ENCODE assay signal across 15 mouse cellular contexts in genomic region chr13:4610902-4611301, GRCm38 (mm10). TPM values are rescaled to one million over a fixed set of nuclear protein-coding genes. Genes with fewer than 3 reads are reported as not detected.
DNase-seq lines count a peak whose midpoint lies in the region; ATAC-seq and TF ChIP-seq lines count a peak whose summit lies in the region.
"Had no signal": no experiment of that assay in that cellular context is flagged by ENCODE, and none has a peak within 500 bp of the region (broad histone marks: within the 10 kb centered on the region; RNA-seq: fewer than 3 reads in every experiment).

No protein-coding gene starts in this region.

- H3K27me3 ChIP-seq in hindbrain, postnatal 0 days (ENCODE audit: insufficient read depth, low read length) = no peaks in the 10 kb centered on the region
- H3K27me3 ChIP-seq in hindbrain, embryonic 13.5 days = no peaks in the 10 kb centered on the region
- no peaks in the 10 kb centered on the region for H3K27me3 ChIP-seq in splenic B cell, adult 2 months (ENCODE audit: control insufficient read depth, insufficient read depth, low read length, poor library complexity, severe bottlenecking)

- intact Hi-C loops in gastrocnemius, postnatal 14 days (cut with DNase I; ENCODE audit: low total_unique reads) = no loop called here

- H3K27ac ChIP-seq in hindbrain, postnatal 0 days = no peak overlapping the region
- no peak overlapping the region for H3K27ac ChIP-seq in hindbrain, embryonic 13.5 days

- no peak overlapping the region for H3K9ac ChIP-seq in hindbrain, postnatal 0 days (replicated peaks; ENCODE audit: low read length)
- no peak overlapping the region for H3K9ac ChIP-seq in hindbrain, embryonic 13.5 days

- H3K4me2 ChIP-seq in hindbrain, postnatal 0 days (ENCODE audit: low read depth, low read length) = no peak overlapping the region
- no peak overlapping the region for H3K4me2 ChIP-seq in hindbrain, embryonic 13.5 days

- no peak for TF ChIP-seq POLR2A in lung, adult 2 months (IDR thresholded peaks at IDR 0.05; ENCODE audit: borderline replicate concordance, extremely low read depth, low read depth, low read length)

- DNase-seq in hindbrain, postnatal 0 days (ENCODE audit: low spot score) = peak; percentile 70
- DNase-seq in lung, postnatal 25 days (ENCODE audit: low spot score) = peak; percentile 8
- no peak for DNase-seq in lung, adult 2 months
- DNase-seq in brain, adult 2 months (ENCODE audit: low read depth, low spot score) = peak; percentile 33
- peak; percentile 16 for DNase-seq in splenic B cell, adult 2 months (ENCODE audit: low read depth, low spot score)
- DNase-seq in frontal cortex, postnatal 10 days (ENCODE audit: low spot score in 2 of 2) = no peak
- DNase-seq in gastrocnemius, postnatal 14 days = no peak
- DNase-seq: kidney, adult 11 months had no signal

- ATAC-seq in hindbrain, postnatal 0 days = no peak
- no peak for ATAC-seq in hindbrain, embryonic 13.5 days (ENCODE audit: low FRiP score)
- ATAC-seq: activated CD4-positive, CD25-positive, alpha-beta regulatory T cell, adult 4 months had no signal

- H3K9me3 ChIP-seq in hindbrain, postnatal 0 days (ENCODE audit: low read length) = no peaks in the 10 kb centered on the region
- H3K9me3 ChIP-seq in hindbrain, embryonic 13.5 days = no peaks in the 10 kb centered on the region

- H3K4me3 ChIP-seq in hindbrain, postnatal 0 days (ENCODE audit: low read length) = no peak overlapping the region
- H3K4me3 ChIP-seq in hindbrain, embryonic 13.5 days = no peak overlapping the region
- H3K4me3 ChIP-seq in lung, adult 2 months (replicated peaks; ENCODE audit: extremely low read depth, low read depth, low read length) = no peak overlapping the region

- H3K36me3 ChIP-seq in hindbrain, postnatal 0 days (ENCODE audit: insufficient read depth, low read length) = no peaks in the 10 kb centered on the region
- H3K36me3 ChIP-seq in hindbrain, embryonic 13.5 days = no peaks in the 10 kb centered on the region; the same call in 1 of the 2 replicates
- no peaks in the 10 kb centered on the region for H3K36me3 ChIP-seq in splenic B cell, adult 2 months (ENCODE audit: control insufficient read depth, insufficient read depth, low read length, poor library complexity, severe bottlenecking)

- TF ChIP-seq CTCF in hindbrain, postnatal 0 days (IDR thresholded peaks at IDR 0.05; ENCODE audit: low read depth) = peak; percentile 52
- TF ChIP-seq CTCF in lung, adult 2 months (IDR thresholded peaks at IDR 0.05; ENCODE audit: insufficient read depth, low read length) = no peak

- H3K4me1 ChIP-seq in hindbrain, postnatal 0 days (ENCODE audit: insufficient read depth, low read length) = no peaks in the 10 kb centered on the region
- 0 out of 2 replicates have a peak, but pooled peaks cover 5% of the 10 kb centered on the region for H3K4me1 ChIP-seq in hindbrain, embryonic 13.5 days (replicated peaks)
- no peaks in the 10 kb centered on the region for H3K4me1 ChIP-seq in lung, adult 2 months (ENCODE audit: control insufficient read depth, insufficient read depth, low read length)

RNA-seq across cellular contexts. Expression of gene Akr1e1, which starts 1.9 kb away (rescaled TPM):
- 8.3 and 22.5 TPM in 2 replicates for total RNA-seq in hindbrain, postnatal 0 days (2014; rRNA removed)
- polyA plus RNA-seq in hindbrain, postnatal 0 days (2015; fragmentation: Nextera tagmentation; extraction: Ambion mirVana) = 38.2 and 41.2 TPM in 2 replicates
- 42.1 and 52.7 TPM in 2 replicates for polyA plus RNA-seq in hindbrain, embryonic 13.5 days (2015; fragmentation: Nextera tagmentation; extraction: Ambion mirVana)
- 1.2 and 2.1 TPM in 2 replicates for polyA plus RNA-seq in lung, adult 2 months (2012; rRNA removed)
- 10 to 100 TPM; 10.6 to 12.1 TPM for total RNA-seq in gastrocnemius, postnatal 14 days (2021)

RNA-seq across cellular contexts. Expression of gene Akr1c21, which starts 37.0 kb away (rescaled TPM):
- total RNA-seq in hindbrain, postnatal 0 days (2014; rRNA removed) = not detected in 2 replicates
- not detected in 2 replicates for polyA plus RNA-seq in hindbrain, postnatal 0 days (2015; fragmentation: Nextera tagmentation; extraction: Ambion mirVana)
- not detected in 2 replicates for polyA plus RNA-seq in hindbrain, embryonic 13.5 days (2015; fragmentation: Nextera tagmentation; extraction: Ambion mirVana)
- polyA plus RNA-seq in lung, adult 2 months (2012; rRNA removed) = not detected in 2 replicates
- total RNA-seq in gastrocnemius, postnatal 14 days (2021) = not detected
- total RNA-seq: common myeloid progenitor, adult 5-6 weeks; heart, adult 18-20 months had no signal
- polyA plus RNA-seq: activated CD4-positive, CD25-positive, alpha-beta regulatory T cell, adult 4 months; lung, embryonic 16.5 days; neural tube, embryonic 14.5 days; stomach, embryonic 16.5 days had no signal

Comparison
In these comparisons a context has a peak if more than half of its experiments do, and no peak if none do; other contexts are left out.
1. DNase-seq: peak in hindbrain, postnatal 0 days (single experiment), lung, postnatal 25 days (single experiment), brain, adult 2 months (single experiment) and splenic B cell, adult 2 months (single experiment); none in lung, adult 2 months (single experiment), frontal cortex, postnatal 10 days (0 of 2) and gastrocnemius, postnatal 14 days (single experiment).
2. RNA of gene Akr1e1, which starts 1.9 kb away (polyA plus RNA-seq): 42.1 to 52.7 TPM in hindbrain, embryonic 13.5 days and 38.2 to 41.2 TPM in hindbrain, postnatal 0 days; 1.2 to 2.1 TPM in lung, adult 2 months; every median in the first group is over 10 times any median in the second.